Mouse (Mus musculus) bone marrow macrophage, adult 2 months (primary cell): ENCODE data around the gene Lin28b.

Experiments used
- CTCF ChIP-seq: IDR thresholded peaks from 2 replicates; pipeline ENCODE4 v1.5.1; 2012; ENCODE audit warnings: low read depth, mild to moderate bottlenecking, low read length, moderate library complexity
- POLR2A ChIP-seq: IDR thresholded peaks from 2 replicates; pipeline ENCODE4 v1.6.1; 2012; ENCODE audit warnings: mild to moderate bottlenecking, low read depth, low read length, borderline replicate concordance

- TF ChIP-seq POLR2A (no peak), CTCF (peak; percentile 6; the same call in 1 of the 2 replicates)
Observed at GRCm38 (mm10) chr10:45469027-45469996, 16.9 kb downstream of the Lin28b start.
